Mouse (Mus musculus) lung, embryonic 14.5 days (tissue): Measurements from ENCODE around the gene Cd164. TPM values are rescaled to one million over a fixed set of nuclear protein-coding genes. Genes with fewer than 3 reads are reported as not detected.

Experiments used
- ATAC-seq: fragments of 200-750 bp; cut with Nextera tagmentation; 2 replicates; pipeline ENCODE4 v1.8.0; 2017; ENCODE audit warnings: mild to moderate bottlenecking, moderate TSS enrichment, moderate library complexity; ENCODE audit not compliant: insufficient read depth
- DNase-seq: peaks from one replicate; pipeline ENCODE4 v3.0.0-alpha.2; 2015
- H3K27ac ChIP-seq: fragments of 300-500 bp; sonication (generic); 2 replicates; pipeline ENCODE4 v1.5.1; 2014; ENCODE audit warnings: low read depth, mild to moderate bottlenecking, moderate library complexity
- H3K27me3 ChIP-seq: fragments of 300-500 bp; sonication (generic); 2 replicates; pipeline ENCODE4 v1.6.1; 2014; ENCODE audit warnings: low read length, control low read depth; ENCODE audit not compliant: insufficient read depth
- H3K36me3 ChIP-seq: fragments of 300-500 bp; sonication (generic); 2 replicates; pipeline ENCODE4 v1.6.1; 2014; ENCODE audit warnings: control low read depth; ENCODE audit not compliant: insufficient read depth
- H3K4me1 ChIP-seq: fragments of 300-500 bp; sonication (generic); 2 replicates; pipeline ENCODE4 v1.6.1; 2014; ENCODE audit warnings: antibody characterized with exemption, control low read depth; ENCODE audit not compliant: insufficient read depth
- H3K4me2 ChIP-seq: fragments of 300-500 bp; sonication (generic); 2 replicates; pipeline ENCODE4 v1.6.1; 2014; ENCODE audit warnings: mild to moderate bottlenecking
- H3K4me3 ChIP-seq: fragments of 300-500 bp; sonication (generic); 2 replicates; pipeline ENCODE4 v1.5.1; 2014; ENCODE audit warnings: low read depth, low read length
- H3K9ac ChIP-seq: fragments of 300-500 bp; sonication (generic); 2 replicates; pipeline ENCODE4 v1.6.1; 2014
- H3K9me3 ChIP-seq: fragments of 300-500 bp; sonication (generic); 2 replicates; pipeline ENCODE4 v1.6.1; 2016; ENCODE audit warnings: low read depth, low read length, control low read depth
- CTCF ChIP-seq: IDR thresholded peaks from 2 replicates; pipeline ENCODE4 v1.5.1; 2016; ENCODE audit warnings: antibody characterized with exemption, low read depth
- WGBS: fragments of 180-500 bp; shearing (Covaris S2); extraction: QIAGEN DNeasy Blood & Tissue Kit; methylation state at CpG from one replicate; pipeline ENCODE4 v1.1.7; 2014; 5-methylcytosine and 5-hydroxymethylcytosine counted together
- polyA plus RNA-seq: library from polyadenylated mRNA; unstranded; fragments of >200 nt; fragmentation: Nextera tagmentation; extraction: Ambion mirVana; gene quantifications from 2 replicates; pipeline ENCODE4 v1.2.1, GENCODE M21; 2014

The Cd164 gene
- polyA plus RNA-seq, 1 experiment from 2014 or later = 196 TPM

- H3K9ac ChIP-seq = no peak overlapping the region
- no peak overlapping the region for H3K4me2 ChIP-seq
- no peak for ATAC-seq
- H3K9me3 ChIP-seq = no peaks in the 10 kb centered on the region
- no peak overlapping the region for H3K4me3 ChIP-seq
- no peak overlapping the region for H3K27ac ChIP-seq
- DNase-seq = no peak
- H3K4me1 ChIP-seq = no peaks in the 10 kb centered on the region
- 88% methylated on average over 4 of the region's 4 CpGs for WGBS
- peaks cover 36% of the 10 kb centered on the region for H3K36me3 ChIP-seq
- TF ChIP-seq CTCF = no peak
- no peaks in the 10 kb centered on the region for H3K27me3 ChIP-seq
Observed at GRCm38 (mm10) chr10:41537226-41537982, 18.2 kb downstream of the Cd164 start.

GRCm38 (mm10) chr10:41537983-41538330 lies 18.7 kb downstream of the Cd164 start:
- H3K4me2 ChIP-seq = no peak overlapping the region
- H3K27ac ChIP-seq = no peak overlapping the region
- no peak overlapping the region for H3K4me3 ChIP-seq
- TF ChIP-seq CTCF = no peak
- ATAC-seq (no peak), DNase-seq (no peak)
- H3K27me3 ChIP-seq = no peaks in the 10 kb centered on the region
- H3K4me1 ChIP-seq = no peaks in the 10 kb centered on the region
- H3K36me3 ChIP-seq = peaks cover 31% of the 10 kb centered on the region
- no peaks in the 10 kb centered on the region for H3K9me3 ChIP-seq
- H3K9ac ChIP-seq = no peak overlapping the region
- 87% methylated on average over 3 of the region's 3 CpGs for WGBS

- no peak overlapping the region for H3K4me2 ChIP-seq
- no peaks in the 10 kb centered on the region for H3K27me3 ChIP-seq
- H3K4me1 ChIP-seq = no peaks in the 10 kb centered on the region
- WGBS = 88% methylated on average over 4 of the region's 4 CpGs
- DNase-seq (no peak), ATAC-seq (no peak)
- peaks cover 21% of the 10 kb centered on the region; the same call in 1 of the 2 replicates for H3K36me3 ChIP-seq
- H3K9me3 ChIP-seq = no peaks in the 10 kb centered on the region
- TF ChIP-seq CTCF = no peak
- H3K27ac ChIP-seq = no peak overlapping the region
- H3K9ac ChIP-seq = no peak overlapping the region
- H3K4me3 ChIP-seq = no peak overlapping the region
Observed at GRCm38 (mm10) chr10:41538986-41539385, 19.8 kb downstream of the Cd164 start.

GRCm38 (mm10) chr10:41542057-41542456 lies 22.8 kb downstream of the Cd164 start:
- DNase-seq = no peak
- 93% methylated on average over 6 of the region's 6 CpGs for WGBS
- H3K27ac ChIP-seq = no peak overlapping the region
- H3K9ac ChIP-seq = no peak overlapping the region
- TF ChIP-seq CTCF = no peak
- H3K4me2 ChIP-seq = no peak overlapping the region
- H3K36me3 ChIP-seq = no peaks in the 10 kb centered on the region; the same call in 1 of the 2 replicates
- H3K4me1 ChIP-seq = no peaks in the 10 kb centered on the region
- H3K4me3 ChIP-seq = no peak overlapping the region
- ATAC-seq = no peak
- no peaks in the 10 kb centered on the region for H3K27me3 ChIP-seq
- H3K9me3 ChIP-seq = no peaks in the 10 kb centered on the region

GRCm38 (mm10) chr10:41543439-41543838 lies 24.2 kb downstream of the Cd164 start:
- no peaks in the 10 kb centered on the region for H3K9me3 ChIP-seq
- no peak overlapping the region for H3K4me2 ChIP-seq
- no peak for ATAC-seq
- no peak overlapping the region for H3K9ac ChIP-seq
- no peak overlapping the region for H3K27ac ChIP-seq
- no peak for DNase-seq
- no peaks in the 10 kb centered on the region for H3K4me1 ChIP-seq
- no peaks in the 10 kb centered on the region for H3K27me3 ChIP-seq
- TF ChIP-seq CTCF = no peak
- WGBS = 83% methylated on average over 4 of the region's 4 CpGs
- no peaks in the 10 kb centered on the region; the same call in 1 of the 2 replicates for H3K36me3 ChIP-seq
- no peak overlapping the region for H3K4me3 ChIP-seq

- no peaks in the 10 kb centered on the region for H3K27me3 ChIP-seq
- DNase-seq (no peak), ATAC-seq (no peak)
- H3K27ac ChIP-seq = no peak overlapping the region
- H3K4me3 ChIP-seq = no peak overlapping the region
- no peak overlapping the region for H3K4me2 ChIP-seq
- no peaks in the 10 kb centered on the region for H3K4me1 ChIP-seq
- H3K9me3 ChIP-seq = no peaks in the 10 kb centered on the region
- no peaks in the 10 kb centered on the region; the same call in 1 of the 2 replicates for H3K36me3 ChIP-seq
- no peak overlapping the region for H3K9ac ChIP-seq
- no peak for TF ChIP-seq CTCF
- 68% methylated on average over 2 of the region's 2 CpGs for WGBS
Observed at GRCm38 (mm10) chr10:41543844-41544243, 24.6 kb downstream of the Cd164 start.

- no peak overlapping the region for H3K27ac ChIP-seq
- H3K36me3 ChIP-seq = no peaks in the 10 kb centered on the region; the same call in 1 of the 2 replicates
- TF ChIP-seq CTCF = no peak
- H3K4me2 ChIP-seq = no peak overlapping the region
- H3K4me3 ChIP-seq = no peak overlapping the region
- no peaks in the 10 kb centered on the region for H3K4me1 ChIP-seq
- DNase-seq = peak; percentile 69
- no peaks in the 10 kb centered on the region for H3K27me3 ChIP-seq
- no peak for ATAC-seq
- whole genome bisulfite sequencing = 4% methylated on average over 7 of the region's 7 CpGs
- no peak overlapping the region for H3K9ac ChIP-seq
- H3K9me3 ChIP-seq = peaks cover 5% of the 10 kb centered on the region; the same call in 1 of the 2 replicates
Observed at GRCm38 (mm10) chr10:41544481-41545190, 25.4 kb downstream of the Cd164 start.
